Comparison of ENCODE assay signal across 8 mouse cellular contexts in the genomic region with DNA sequence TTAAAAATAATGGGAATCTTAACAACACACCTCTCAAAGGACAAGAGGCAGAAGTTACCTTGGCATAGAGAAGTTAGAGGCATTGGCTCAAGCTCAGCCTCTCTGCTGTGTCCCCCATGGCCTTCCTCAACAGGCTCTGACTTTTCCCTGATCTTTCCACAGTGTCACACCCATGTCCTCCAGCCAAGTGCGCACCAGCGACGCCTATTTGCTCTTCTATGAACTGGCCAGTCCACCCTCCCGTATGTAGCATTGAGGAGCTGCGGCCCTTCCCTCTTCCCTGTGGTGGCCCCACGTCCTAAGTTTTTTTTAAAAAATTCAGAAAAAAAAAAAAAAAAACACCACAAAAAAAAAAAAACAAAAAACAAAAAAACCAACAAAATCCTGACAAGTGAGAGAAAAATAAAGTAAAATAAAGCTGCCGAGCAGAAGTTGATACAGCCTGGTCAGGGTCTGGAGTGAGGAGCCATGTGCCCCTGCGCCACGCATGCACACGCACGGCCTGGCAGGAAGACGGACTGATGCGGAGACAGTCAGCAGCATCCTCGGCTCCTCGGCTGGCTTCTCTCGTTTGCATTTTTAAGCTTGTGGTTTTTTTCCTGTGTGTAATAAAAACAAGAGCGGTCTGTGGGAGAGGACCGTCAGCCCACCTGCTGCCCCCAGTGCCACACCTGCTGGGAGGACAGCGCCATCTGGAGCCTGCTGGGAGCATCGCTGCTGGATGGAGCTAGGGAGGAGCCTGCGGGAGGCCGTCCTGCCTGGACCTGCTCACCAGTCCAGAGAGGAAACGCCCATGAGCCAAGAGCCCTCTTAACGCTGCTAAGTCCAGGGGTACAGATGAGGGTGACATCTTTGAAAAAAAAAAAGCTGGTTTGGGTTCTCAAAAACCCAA. TPM values are rescaled to one million over a fixed set of nuclear protein-coding genes. Genes with fewer than 3 reads are reported as not detected.
DNase-seq lines count a peak whose midpoint lies in the region; ATAC-seq and TF ChIP-seq lines count a peak whose summit lies in the region.

No protein-coding gene starts in this region.

- ATAC-seq in forebrain, embryonic 13.5 days, result peak; percentile 57
- peak; percentile 49; the same call in 1 of the 2 replicates for ATAC-seq in lung, embryonic 15.5 days (ENCODE audit: borderline replicate concordance, extremely low read depth, low FRiP score, low TSS enrichment)
- peak; percentile 52 for ATAC-seq in neutrophil, adult 5-6 weeks (ENCODE audit: extremely low read depth, insufficient number of reproducible peaks, low FRiP score, poor library complexity, severe bottlenecking)

- no peaks in the 10 kb centered on the region for H3K9me3 ChIP-seq in forebrain, embryonic 13.5 days (replicated peaks)
- no peaks in the 10 kb centered on the region for H3K9me3 ChIP-seq in lung, embryonic 15.5 days

- no peaks in the 10 kb centered on the region for H3K36me3 ChIP-seq in C2C12 (ENCODE audit: control insufficient read depth, insufficient read depth)
- H3K36me3 ChIP-seq in forebrain, embryonic 13.5 days (ENCODE audit: poor library complexity, severe bottlenecking), result no peaks in the 10 kb centered on the region; the same call in 1 of the 2 replicates
- H3K36me3 ChIP-seq in lung, embryonic 15.5 days, result no peaks in the 10 kb centered on the region

- TF ChIP-seq CTCF in C2C12 (IDR thresholded peaks at IDR 0.05; ENCODE audit: control insufficient read depth, insufficient read depth, insufficient read length), result peak; percentile 92

- H3K79me2 ChIP-seq in C2C12 (ENCODE audit: control insufficient read depth, insufficient read depth), result no peaks in the 10 kb centered on the region

- no peak overlapping the region for H3K4me3 ChIP-seq in C2C12 (ENCODE audit: insufficient read depth, poor library complexity, severe bottlenecking)
- no peak overlapping the region for H3K4me3 ChIP-seq in forebrain, embryonic 13.5 days
- no peak overlapping the region for H3K4me3 ChIP-seq in lung, embryonic 15.5 days

- WGBS in forebrain, embryonic 13.5 days, result 25% methylated on average over 24 of the region's 24 CpGs
- 36% methylated on average over 24 of the region's 24 CpGs for WGBS in lung, embryonic 15.5 days

- no peak overlapping the region for H3K27ac ChIP-seq in forebrain, embryonic 13.5 days
- no peak overlapping the region for H3K27ac ChIP-seq in lung, embryonic 15.5 days

- no peaks in the 10 kb centered on the region for H3K27me3 ChIP-seq in C2C12 (ENCODE audit: control insufficient read depth, insufficient read depth, insufficient read length)
- H3K27me3 ChIP-seq in forebrain, embryonic 13.5 days, result peaks cover 3% of the 10 kb centered on the region; the same call in 1 of the 2 replicates
- no peaks in the 10 kb centered on the region for H3K27me3 ChIP-seq in lung, embryonic 15.5 days

- H3ac ChIP-seq in C2C12 (ENCODE audit: control insufficient read depth, insufficient read length, low read depth), result no peak overlapping the region

- peak overlapping the region; percentile 37 for H3K9ac ChIP-seq in forebrain, embryonic 13.5 days
- no peak overlapping the region for H3K9ac ChIP-seq in lung, embryonic 15.5 days

- DNase-seq in brain, adult 2 months (ENCODE audit: low read depth, low spot score), result peak; percentile 94
- DNase-seq in heart, postnatal 25 days (ENCODE audit: low spot score), result peak; percentile 59
- DNase-seq in layer of hippocampus, adult 18-20 months (ENCODE audit: low spot score in 2 of 2), result peak; percentile 78 to 87
- peak; percentile 75 to 82 for DNase-seq in thymus, adult 18-20 months

- intact Hi-C loops in heart, postnatal 25 days (cut with DNase I), result no loop called here

- H3K4me1 ChIP-seq in forebrain, embryonic 13.5 days, result peaks cover 17% of the 10 kb centered on the region
- H3K4me1 ChIP-seq in lung, embryonic 15.5 days, result peaks cover 9% of the 10 kb centered on the region

- peak overlapping the region; percentile 45 for H3K4me2 ChIP-seq in forebrain, embryonic 13.5 days
- no peak overlapping the region for H3K4me2 ChIP-seq in lung, embryonic 15.5 days

- no peaks in the 10 kb centered on the region for H3K79me3 ChIP-seq in C2C12 (ENCODE audit: low read depth)

TF ChIP-seq in C2C12, 6 proteins besides CTCF, POLR2A, EP300 and RAD21:
- no peak for TF ChIP-seq USF1 (IDR thresholded peaks at IDR 0.05; ENCODE audit: low read depth)
- no peak for TF ChIP-seq MYOD1 (IDR thresholded peaks at IDR 0.05; ENCODE audit: control insufficient read depth, insufficient read length, low read depth)
- no peak for TF ChIP-seq MAX (IDR thresholded peaks at IDR 0.05)

RNA-seq across cellular contexts. Expression of a gene that starts 7.7 kb away (rescaled TPM):
- 0.05 TPM for polyA plus RNA-seq in C2C12 (2012; fragmentation: generic; extraction: Trizol)
- 0.06 and 0.23 TPM in 2 replicates for polyA plus RNA-seq in forebrain, embryonic 13.5 days (2015; fragmentation: Nextera tagmentation; extraction: Ambion mirVana)
- total RNA-seq in heart, postnatal 25 days (2021), result not detected
- total RNA-seq in layer of hippocampus, adult 18-20 months (2021), result 1 to 10 TPM in 1 of 2 experiments, under 1 TPM in 1; 0.30 to 1.8 TPM
- polyA plus RNA-seq in lung, embryonic 15.5 days (2015; fragmentation: Nextera tagmentation; extraction: Ambion mirVana), result 0.14 and 0.28 TPM in 2 replicates
- total RNA-seq in neutrophil, adult 5-6 weeks (2017), result not detected in 2 replicates

RNA-seq across cellular contexts. Expression of a gene that starts 13.2 kb away (rescaled TPM):
- polyA plus RNA-seq in C2C12 (2012; fragmentation: generic; extraction: Trizol), result 0.15 TPM
- polyA plus RNA-seq in forebrain, embryonic 13.5 days (2015; fragmentation: Nextera tagmentation; extraction: Ambion mirVana), result 1.0 and 1.2 TPM in 2 replicates
- 10 to 100 TPM in 1 of 2 experiments, 1 to 10 TPM in 1; 9.7 to 10.9 TPM for total RNA-seq in heart, postnatal 25 days (2021)
- 10 to 100 TPM; 16.9 to 21.2 TPM for total RNA-seq in layer of hippocampus, adult 18-20 months (2021)
- 6.3 and 6.5 TPM in 2 replicates for polyA plus RNA-seq in lung, embryonic 15.5 days (2015; fragmentation: Nextera tagmentation; extraction: Ambion mirVana)
- not detected in 2 replicates for total RNA-seq in neutrophil, adult 5-6 weeks (2017)

RNA-seq across cellular contexts. Expression of a gene that starts 19.4 kb away (rescaled TPM):
- polyA plus RNA-seq in C2C12 (2012; fragmentation: generic; extraction: Trizol), result 0.05 TPM
- 0.19 TPM in 1 of 2 replicates, not detected in the other for polyA plus RNA-seq in forebrain, embryonic 13.5 days (2015; fragmentation: Nextera tagmentation; extraction: Ambion mirVana)
- total RNA-seq in heart, postnatal 25 days (2021), result under 1 TPM in 1 of 2 experiments, not detected in 1; 0.11 TPM
- under 1 TPM in 1 of 2 experiments, not detected in 1; 0.38 TPM for total RNA-seq in layer of hippocampus, adult 18-20 months (2021)
- 0.17 and 0.21 TPM in 2 replicates for polyA plus RNA-seq in lung, embryonic 15.5 days (2015; fragmentation: Nextera tagmentation; extraction: Ambion mirVana)
- total RNA-seq in neutrophil, adult 5-6 weeks (2017), result not detected in 2 replicates

RNA-seq across cellular contexts. Expression of a gene that starts 19.5 kb away (rescaled TPM):
- polyA plus RNA-seq in C2C12 (2012; fragmentation: generic; extraction: Trizol), result 52.6 TPM
- polyA plus RNA-seq in forebrain, embryonic 13.5 days (2015; fragmentation: Nextera tagmentation; extraction: Ambion mirVana), result 45.7 and 50.1 TPM in 2 replicates
- 1 to 10 TPM; 7.7 to 8.1 TPM for total RNA-seq in heart, postnatal 25 days (2021)
- total RNA-seq in layer of hippocampus, adult 18-20 months (2021), result 10 to 100 TPM; 29.7 to 29.8 TPM
- polyA plus RNA-seq in lung, embryonic 15.5 days (2015; fragmentation: Nextera tagmentation; extraction: Ambion mirVana), result 69.9 and 71.4 TPM in 2 replicates
- total RNA-seq in neutrophil, adult 5-6 weeks (2017), result 3.8 and 7.2 TPM in 2 replicates

RNA-seq across cellular contexts. Expression of a gene that starts 27.0 kb away (rescaled TPM):
- polyA plus RNA-seq in C2C12 (2012; fragmentation: generic; extraction: Trizol), result 0.73 TPM
- polyA plus RNA-seq in forebrain, embryonic 13.5 days (2015; fragmentation: Nextera tagmentation; extraction: Ambion mirVana), result 7.1 and 8.6 TPM in 2 replicates
- 100 to 1,000 TPM in 1 of 2 experiments, 10 to 100 TPM in 1; 77.7 to 191 TPM for total RNA-seq in heart, postnatal 25 days (2021)
- total RNA-seq in layer of hippocampus, adult 18-20 months (2021), result 10 to 100 TPM; 77.6 to 79.1 TPM
- polyA plus RNA-seq in lung, embryonic 15.5 days (2015; fragmentation: Nextera tagmentation; extraction: Ambion mirVana), result 8.3 and 10.5 TPM in 2 replicates
- total RNA-seq in neutrophil, adult 5-6 weeks (2017), result 0.49 and 0.81 TPM in 2 replicates

Comparison
In these comparisons a context has a peak if more than half of its experiments do, and no peak if none do; other contexts are left out.
1. RNA of a gene that starts 13.2 kb away (total RNA-seq): 16.9 to 21.2 TPM in layer of hippocampus, adult 18-20 months and 9.7 to 10.9 TPM in heart, postnatal 25 days; not detected in neutrophil, adult 5-6 weeks; every median in the first group is over 10 times any median in the second.
2. Peak in every context shown above with its lines, with median percentiles within 50 percentile points of each other: DNase-seq and ATAC-seq.